Mouse (Mus musculus) layer of hippocampus, adult 2 months (tissue): ENCODE results near the gene Phlpp1. TPM values are rescaled to one million over a fixed set of nuclear protein-coding genes. Genes with fewer than 3 reads are reported as not detected.

Source experiments
- DNase-seq, 2 experiments: peaks; one replicate each; pipeline ENCODE4 v3.0.0; 2022; ENCODE audit warnings: low spot score in 2 of 2
- H3K27ac ChIP-seq: fragments of 200-600 bp; 2 replicates; pipeline ENCODE4 v1.8.1; 2022
- H3K4me3 ChIP-seq: fragments of 200-600 bp; 2 replicates; pipeline ENCODE4 v1.8.1; 2022; ENCODE audit warnings: mild to moderate bottlenecking
- CTCF ChIP-seq: fragments of 200-600 bp; conservative IDR thresholded peaks from 2 replicates; pipeline ENCODE4 v1.8.1; 2022; ENCODE audit warnings: antibody characterized with exemption, mild to moderate bottlenecking, moderate library complexity
- total RNA-seq, 2 experiments: library from RNA; stranded (reverse); gene quantifications; 2 replicates each; pipeline ENCODE4 v1.2.3; 2021

The Phlpp1 gene
- total RNA-seq, 2 experiments from 2014 or later: 82.6 to 87.3 TPM

- DNase-seq: no peak
- TF ChIP-seq CTCF: peak; percentile 67
- H3K27ac ChIP-seq: no peak overlapping the region
- H3K4me3 ChIP-seq: no peak overlapping the region
These were observed 19.7 kb upstream of the Phlpp1 start for GRCm38 (mm10) chr1:106151846-106152245.

DNA sequence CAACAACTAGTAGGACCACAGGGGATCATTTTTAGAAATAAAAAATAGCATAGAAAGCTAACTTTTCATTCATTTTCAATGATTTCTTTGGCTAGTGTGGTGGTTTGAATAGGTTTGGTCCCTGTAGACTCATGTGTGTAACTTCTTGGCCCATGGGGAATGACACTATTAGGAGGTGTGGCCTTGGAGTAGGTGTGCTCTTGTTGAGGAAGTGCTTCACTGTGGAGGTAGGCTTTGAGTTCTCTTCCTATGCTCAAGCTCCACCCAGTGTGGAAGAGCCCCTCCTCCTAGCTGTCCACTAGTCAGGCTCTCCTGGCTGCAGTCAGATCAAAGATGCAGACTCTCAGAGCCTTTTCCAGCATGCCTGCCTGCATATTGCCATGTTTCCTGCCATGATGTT is 18.8 kb upstream of the Phlpp1 start:
- Histone ChIP-seq H3K27ac (peak overlapping the region; percentile 80), H3K4me3 (no peak overlapping the region)
- TF ChIP-seq CTCF: no peak
- DNase-seq: no peak

DNA sequence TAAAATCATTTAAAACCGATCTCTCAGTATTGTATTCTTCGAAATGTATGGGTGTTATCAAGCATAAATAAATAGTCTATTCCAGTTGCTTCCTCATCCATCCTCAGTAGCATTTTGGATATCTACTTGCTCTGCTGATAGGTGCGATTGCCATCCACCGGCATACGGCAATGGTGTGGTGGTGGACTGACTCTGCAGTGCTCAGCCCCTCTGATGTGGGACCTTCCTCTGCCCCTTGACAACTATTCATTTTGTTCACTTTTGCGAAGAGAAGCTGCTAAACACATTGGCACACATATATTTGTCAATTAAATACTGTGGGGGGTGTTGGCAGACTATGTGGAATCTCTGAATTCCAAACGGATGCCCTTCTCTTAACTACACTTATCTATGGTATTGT is 17.0 kb upstream of the Phlpp1 start:
- TF ChIP-seq CTCF: no peak
- Histone ChIP-seq H3K4me3 (no peak overlapping the region), H3K27ac (peak overlapping the region; percentile 80)
- no peak for DNase-seq

DNA sequence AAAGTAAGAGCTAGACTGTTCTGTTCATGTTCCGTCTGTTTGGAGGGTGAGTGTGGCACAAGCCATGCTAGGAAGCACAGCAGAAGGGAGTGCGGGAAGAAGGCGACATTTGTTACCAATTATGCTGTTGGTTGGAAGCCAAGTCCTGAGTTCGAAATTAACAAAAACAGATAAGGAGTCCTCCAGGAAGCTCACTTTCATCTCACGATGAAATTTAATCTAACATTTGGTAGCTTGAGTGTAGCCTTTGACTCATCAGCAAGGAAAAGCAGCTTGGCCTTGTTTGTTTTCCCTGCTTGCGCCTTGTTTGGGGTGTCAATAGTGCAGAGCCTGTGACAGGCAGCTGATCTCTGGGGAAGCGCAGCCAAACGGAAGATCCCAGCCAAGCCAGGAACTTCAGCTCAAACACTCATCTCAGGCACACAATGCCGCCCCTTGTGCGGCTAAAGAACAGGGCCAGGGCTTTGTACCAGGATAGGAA is 16.4 kb upstream of the Phlpp1 start:
- H3K4me3 ChIP-seq: no peak overlapping the region
- no peak for TF ChIP-seq CTCF
- peak overlapping the region; percentile 80 for H3K27ac ChIP-seq
- peak; percentile 59 to 74 for DNase-seq

GRCm38 (mm10) chr1:106155702-106156101 is 15.8 kb upstream of the Phlpp1 start:
- peak overlapping the region; percentile 80 for H3K27ac ChIP-seq
- TF ChIP-seq CTCF: no peak
- H3K4me3 ChIP-seq: no peak overlapping the region
- no peak for DNase-seq

DNA sequence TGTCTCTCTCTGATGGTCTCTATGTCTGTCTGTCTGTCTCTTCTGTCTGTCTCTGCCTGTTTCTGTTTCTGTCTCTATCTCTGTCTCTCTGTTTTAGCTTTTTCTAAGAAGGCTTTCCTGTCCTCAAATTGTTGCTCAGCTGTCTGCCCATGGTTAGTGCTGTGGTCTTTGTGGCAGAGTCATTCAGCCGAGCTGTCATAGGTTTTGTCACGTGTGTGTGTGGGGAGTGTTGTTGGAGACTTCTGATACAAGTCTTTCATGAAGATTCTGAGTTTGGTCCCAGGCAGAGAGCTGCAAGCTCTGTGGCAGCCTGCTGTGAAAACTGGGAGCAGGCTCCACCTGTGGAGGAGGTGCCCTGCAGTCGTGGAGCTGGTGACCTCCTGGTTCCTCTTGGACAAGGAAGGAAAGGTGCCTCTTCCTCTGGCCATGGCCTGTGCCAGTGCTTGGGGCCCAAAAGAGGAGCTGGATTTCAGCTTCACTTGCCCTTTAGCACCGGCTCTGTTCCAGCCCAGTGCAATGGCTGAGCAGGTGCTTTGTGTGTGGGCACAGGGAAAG is 13.5 kb upstream of the Phlpp1 start:
- peak overlapping the region; percentile 80 for H3K27ac ChIP-seq

DNA sequence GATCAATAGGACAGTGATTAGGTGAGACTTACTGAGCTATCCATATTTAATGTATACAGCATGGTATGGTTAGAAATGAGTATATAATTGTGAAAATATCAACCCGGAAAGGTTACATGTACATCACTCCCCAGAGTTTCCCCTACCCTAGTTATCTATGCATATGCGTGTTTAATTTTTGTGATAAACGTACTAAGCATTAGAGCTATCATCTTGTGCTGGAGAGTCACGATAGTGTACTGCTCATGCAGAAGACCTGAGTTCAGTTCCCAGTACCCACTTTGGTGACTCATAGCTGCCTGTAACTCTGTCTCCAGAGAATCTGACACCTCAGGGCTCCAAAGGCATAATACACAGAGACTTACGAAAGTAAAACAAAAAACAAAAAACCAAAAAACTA is 11.9 kb upstream of the Phlpp1 start:
- Histone ChIP-seq H3K4me3 (no peak overlapping the region), H3K27ac (peak overlapping the region; percentile 73)
- DNase-seq: no peak
- no peak for TF ChIP-seq CTCF

More for the DNA sequence above, 13.5 kb upstream of the Phlpp1 start:
- no peak overlapping the region for H3K4me3 ChIP-seq
- no peak for TF ChIP-seq CTCF
- no peak for DNase-seq

- DNase-seq: no peak
- H3K27ac ChIP-seq: no peak overlapping the region
- TF ChIP-seq CTCF: no peak
- no peak overlapping the region for H3K4me3 ChIP-seq
These were observed 10.6 kb upstream of the Phlpp1 start for GRCm38 (mm10) chr1:106160916-106161315.

GRCm38 (mm10) chr1:106162581-106162980 is 9.0 kb upstream of the Phlpp1 start:
- Histone ChIP-seq H3K27ac (no peak overlapping the region), H3K4me3 (no peak overlapping the region)
- no peak for TF ChIP-seq CTCF
- DNase-seq: no peak

GRCm38 (mm10) chr1:106163401-106163800 is 8.2 kb upstream of the Phlpp1 start:
- no peak for DNase-seq
- no peak overlapping the region for H3K27ac ChIP-seq
- TF ChIP-seq CTCF: no peak
- H3K4me3 ChIP-seq: no peak overlapping the region

DNA sequence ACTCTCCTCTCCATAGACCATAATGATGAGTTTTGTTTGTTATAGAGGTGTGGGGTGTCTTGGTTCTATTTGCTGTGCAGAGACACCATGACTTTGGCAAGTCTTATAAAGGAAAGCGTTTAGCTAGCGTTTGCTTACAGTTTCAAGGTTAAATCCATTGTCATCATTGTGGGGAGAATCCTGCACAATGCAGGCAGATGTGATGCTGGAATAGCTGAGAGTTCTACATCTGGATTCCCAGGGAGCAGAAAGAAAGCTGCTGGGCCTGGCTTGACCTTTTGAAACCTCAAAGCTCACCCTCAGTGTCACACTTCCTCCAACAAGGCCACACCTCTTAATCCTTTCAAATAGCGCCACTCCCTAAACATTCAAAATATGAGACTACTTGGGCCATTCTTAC is 7.4 kb upstream of the Phlpp1 start:
- Histone ChIP-seq H3K27ac (no peak overlapping the region), H3K4me3 (no peak overlapping the region)
- no peak for TF ChIP-seq CTCF
- DNase-seq: no peak

GRCm38 (mm10) chr1:106168001-106168400 is 3.6 kb upstream of the Phlpp1 start:
- no peak for DNase-seq
- no peak overlapping the region for H3K27ac ChIP-seq
- H3K4me3 ChIP-seq: no peak overlapping the region
- no peak for TF ChIP-seq CTCF

- DNase-seq: no peak
- TF ChIP-seq CTCF: no peak
- Histone ChIP-seq H3K27ac (no peak overlapping the region), H3K4me3 (no peak overlapping the region)
These were observed 2.8 kb upstream of the Phlpp1 start for GRCm38 (mm10) chr1:106168801-106169200.

DNA sequence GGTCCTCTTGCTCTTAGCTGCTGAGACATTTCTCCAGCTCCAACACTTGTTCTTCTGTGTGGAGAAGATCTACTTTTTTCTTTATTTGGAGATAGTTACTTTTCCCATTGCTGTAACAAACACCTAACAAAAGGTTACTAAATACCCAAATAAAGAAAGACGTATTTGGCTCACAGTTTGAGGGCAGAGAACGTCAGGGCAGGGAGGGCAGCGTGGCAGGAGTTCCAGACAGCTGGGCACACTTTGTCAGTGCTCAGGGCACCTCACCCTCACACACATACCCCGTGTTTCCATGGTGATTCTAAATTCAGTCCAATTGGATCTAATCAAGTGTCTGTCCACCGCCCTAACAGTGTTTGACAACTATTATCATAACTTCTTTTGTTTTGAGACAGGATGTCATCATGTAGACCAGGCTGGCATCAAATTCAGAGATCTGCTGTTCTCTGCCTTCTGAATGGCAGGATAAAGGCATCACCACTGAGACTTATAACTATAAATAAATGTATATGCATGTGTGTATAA is 1.7 kb upstream of the Phlpp1 start:
- Histone ChIP-seq H3K27ac (peak overlapping the region; percentile 81; the same call in 1 of the 2 replicates), H3K4me3 (no peak overlapping the region)
- no peak for DNase-seq
- no peak for TF ChIP-seq CTCF
